Comparison of ENCODE assay signal across 25 mouse cellular contexts in genomic region chr10:22875181-22875580, GRCm38 (mm10). TPM values are rescaled to one million over a fixed set of nuclear protein-coding genes. Genes with fewer than 3 reads are reported as not detected.
DNase-seq lines count a peak whose midpoint lies in the region; ATAC-seq and TF ChIP-seq lines count a peak whose summit lies in the region.
"Had no signal": no experiment of that assay in that cellular context is flagged by ENCODE, and none has a peak within 500 bp of the region (broad histone marks: within the 10 kb centered on the region; RNA-seq: fewer than 3 reads in every experiment).

No protein-coding gene starts in this region.

- no peak overlapping the region for H3K9ac ChIP-seq in forebrain, embryonic 15.5 days (replicated peaks)
- H3K9ac ChIP-seq: forebrain, postnatal 0 days; heart, embryonic 15.5 days; hindbrain, embryonic 14.5 days had no signal

- no peaks in the 10 kb centered on the region for H3K4me1 ChIP-seq in forebrain, embryonic 15.5 days

- H3K9me3 ChIP-seq in forebrain, embryonic 15.5 days: no peaks in the 10 kb centered on the region
- H3K9me3 ChIP-seq: heart, embryonic 15.5 days; midbrain, embryonic 10.5 days had no signal

- 0 out of 2 replicates have a peak overlapping the region, but pooled peaks have one; percentile 16 for H3K27ac ChIP-seq in gastrocnemius, adult 2 months
- H3K27ac ChIP-seq in forebrain, embryonic 15.5 days (replicated peaks): no peak overlapping the region
- H3K27ac ChIP-seq: hindbrain, embryonic 14.5 days; kidney, postnatal 0 days; macrophage; midbrain, embryonic 10.5 days had no signal

- H3K36me3 ChIP-seq in forebrain, embryonic 15.5 days: no peaks in the 10 kb centered on the region
- H3K36me3 ChIP-seq: heart, embryonic 15.5 days; midbrain, embryonic 10.5 days had no signal

- 71% methylated on average over 4 of the region's 4 CpGs for WGBS in forebrain, embryonic 15.5 days

- no peaks in the 10 kb centered on the region for H3K27me3 ChIP-seq in forebrain, embryonic 15.5 days
- H3K27me3 ChIP-seq: heart, embryonic 15.5 days had no signal

- no peak overlapping the region for H3K4me3 ChIP-seq in gastrocnemius, adult 2 months
- no peak overlapping the region for H3K4me3 ChIP-seq in forebrain, embryonic 15.5 days
- H3K4me3 ChIP-seq: heart, embryonic 15.5 days; midbrain, embryonic 10.5 days had no signal

- intact Hi-C loops in gastrocnemius, adult 2 months (cut with DNase I): no loop called here
- intact Hi-C loops in gastrocnemius, postnatal 14 days (cut with DNase I; ENCODE audit: low total_unique reads): no loop called here
- intact Hi-C loops in heart, postnatal 25 days (cut with DNase I): loop anchor here (10.0 kb wide), 1 partner anchor 50 kb away; the partner anchor contains the start of gene Tcf21

- no peak for ATAC-seq in forebrain, embryonic 15.5 days (replicated peaks)
- ATAC-seq: forebrain, postnatal 0 days had no signal

- no peak for DNase-seq in gastrocnemius, adult 2 months
- no peak for DNase-seq in gastrocnemius, postnatal 14 days
- peak; percentile 38 for DNase-seq in kidney, postnatal 14 days
- DNase-seq in kidney, adult 8-10 months: no peak
- peak; percentile 60 for DNase-seq in heart, adult 8-10 months (ENCODE audit: low spot score)
- DNase-seq in heart, postnatal 25 days (ENCODE audit: low spot score): peak; percentile 49
- no peak for DNase-seq in frontal cortex, postnatal 25 days (ENCODE audit: low spot score in 2 of 2)
- DNase-seq: adrenal gland, adult 8-10 months; cerebellum, adult 9-10 months; forebrain, postnatal 0 days; left cerebral cortex, postnatal 4 days; lung, adult 18-20 months; right cerebral cortex, adult 18-20 months; thymus, postnatal 36 days had no signal

- TF ChIP-seq CTCF in gastrocnemius, adult 2 months (IDR thresholded peaks at IDR 0.05): no peak

- H3K4me2 ChIP-seq in forebrain, embryonic 15.5 days (replicated peaks): no peak overlapping the region
- H3K4me2 ChIP-seq: heart, embryonic 15.5 days; hindbrain, embryonic 14.5 days; liver, embryonic 11.5 days had no signal

RNA-seq across cellular contexts. Expression of gene Tcf21, which starts 55.2 kb away (rescaled TPM):
- not detected for total RNA-seq in gastrocnemius, adult 2 months (2021)
- total RNA-seq in gastrocnemius, postnatal 14 days (2021): not detected
- total RNA-seq in heart, adult 8-10 months (2022): 10 to 100 TPM in 1 of 4 experiments, 1 to 10 TPM in 3; 8.2 to 11.1 (median 9.0) TPM
- total RNA-seq in heart, postnatal 25 days (2021): 10 to 100 TPM; 10.9 to 14.4 TPM
- 0.29 and 0.45 TPM in 2 replicates for polyA plus RNA-seq in forebrain, embryonic 15.5 days (2015; fragmentation: Nextera tagmentation; extraction: Ambion mirVana)
- total RNA-seq: forebrain, postnatal 0 days; gastrocnemius, adult 18-20 months; left cerebral cortex, adult 18-20 months; left cerebral cortex, postnatal 4 days; midbrain, postnatal 0 days; neutrophil, adult 5-6 weeks had no signal
- polyA plus RNA-seq: macrophage; midbrain, embryonic 10.5 days; midbrain, postnatal 0 days had no signal

Comparison
In these comparisons a context has a peak if more than half of its experiments do, and no peak if none do; other contexts are left out.
1. DNase-seq: peak in kidney, postnatal 14 days (single experiment), heart, adult 8-10 months (single experiment) and heart, postnatal 25 days (single experiment); none in gastrocnemius, adult 2 months (single experiment), gastrocnemius, postnatal 14 days (single experiment), kidney, adult 8-10 months (0 of 2) and frontal cortex, postnatal 25 days (0 of 2).
2. RNA of gene Tcf21, which starts 55.2 kb away (total RNA-seq): 10.9 to 14.4 TPM in heart, postnatal 25 days and 8.2 to 11.1 TPM in heart, adult 8-10 months; not detected in gastrocnemius, postnatal 14 days and not detected in gastrocnemius, adult 2 months; every median in the first group is over 4 times any median in the second.